Comparison of ENCODE assay signal across 17 mouse cellular contexts in genomic region chr7:28931695-28932039, GRCm38 (mm10). TPM values are rescaled to one million over a fixed set of nuclear protein-coding genes. Genes with fewer than 3 reads are reported as not detected.
DNase-seq lines count a peak whose midpoint lies in the region; ATAC-seq and TF ChIP-seq lines count a peak whose summit lies in the region.
"Had no signal": no experiment of that assay in that cellular context is flagged by ENCODE, and none has a peak within 500 bp of the region (broad histone marks: within the 10 kb centered on the region; RNA-seq: fewer than 3 reads in every experiment).

No protein-coding gene starts in this region.

- no peak for TF ChIP-seq CTCF in kidney, postnatal 0 days (IDR thresholded peaks at IDR 0.05; ENCODE audit: low read depth)
- no peak for TF ChIP-seq CTCF in embryonic fibroblast, embryonic 13.5 days (IDR thresholded peaks at IDR 0.05; ENCODE audit: borderline replicate concordance, insufficient read depth, low read length)

- no peak overlapping the region for H3K4me3 ChIP-seq in heart, embryonic 11.5 days (ENCODE audit: low read depth, low read length)
- H3K4me3 ChIP-seq in kidney, postnatal 0 days (replicated peaks; ENCODE audit: low read depth, low read length): no peak overlapping the region
- H3K4me3 ChIP-seq in embryonic fibroblast, embryonic 13.5 days (ENCODE audit: insufficient read depth, low read length): no peak overlapping the region
- H3K4me3 ChIP-seq: embryonic facial prominence, embryonic 12.5 days; forebrain, embryonic 15.5 days; liver, embryonic 13.5 days had no signal

- H3K4me2 ChIP-seq in heart, embryonic 11.5 days: no peak overlapping the region
- no peak overlapping the region for H3K4me2 ChIP-seq in kidney, postnatal 0 days (ENCODE audit: low read length)
- H3K4me2 ChIP-seq: embryonic facial prominence, embryonic 12.5 days; forebrain, embryonic 15.5 days; liver, embryonic 13.5 days; midbrain, embryonic 11.5 days had no signal

- no peak for ATAC-seq in heart, embryonic 11.5 days (replicated peaks; ENCODE audit: insufficient number of reproducible peaks, low FRiP score, low TSS enrichment)
- no peak for ATAC-seq in kidney, postnatal 0 days (replicated peaks; ENCODE audit: low FRiP score, low read depth)
- ATAC-seq in activated CD4-positive, CD25-positive, alpha-beta regulatory T cell, adult 4 months: no peak
- ATAC-seq: forebrain, embryonic 15.5 days had no signal

- TF ChIP-seq POLR2A in embryonic fibroblast, embryonic 13.5 days (IDR thresholded peaks at IDR 0.05; ENCODE audit: low read depth, low read length): no peak

- no peaks in the 10 kb centered on the region for H3K27me3 ChIP-seq in heart, embryonic 11.5 days (ENCODE audit: control insufficient read depth, insufficient read depth, low read length)
- H3K27me3 ChIP-seq in kidney, postnatal 0 days (ENCODE audit: insufficient read depth, low read length): no peaks in the 10 kb centered on the region
- H3K27me3 ChIP-seq: embryonic facial prominence, embryonic 12.5 days; forebrain, embryonic 15.5 days; liver, embryonic 13.5 days had no signal

- H3K36me3 ChIP-seq in heart, embryonic 11.5 days (ENCODE audit: control insufficient read depth, insufficient read depth, low read length): no peaks in the 10 kb centered on the region
- H3K36me3 ChIP-seq in kidney, postnatal 0 days (ENCODE audit: insufficient read depth, low read length): no peaks in the 10 kb centered on the region
- H3K36me3 ChIP-seq: forebrain, embryonic 15.5 days had no signal

- no peaks in the 10 kb centered on the region for H3K9me3 ChIP-seq in heart, embryonic 11.5 days (replicated peaks; ENCODE audit: control insufficient read depth, low read length)
- no peaks in the 10 kb centered on the region for H3K9me3 ChIP-seq in kidney, postnatal 0 days (replicated peaks; ENCODE audit: low read length)
- H3K9me3 ChIP-seq: embryonic facial prominence, embryonic 12.5 days; forebrain, embryonic 15.5 days; liver, embryonic 13.5 days had no signal

- H3K4me1 ChIP-seq in heart, embryonic 11.5 days (ENCODE audit: control insufficient read depth, insufficient read depth, low read length): peaks cover 53% of the 10 kb centered on the region
- peaks cover 37% of the 10 kb centered on the region for H3K4me1 ChIP-seq in kidney, postnatal 0 days (replicated peaks; ENCODE audit: insufficient read depth, low read length)
- peaks cover 42% of the 10 kb centered on the region for H3K4me1 ChIP-seq in embryonic fibroblast, embryonic 13.5 days (ENCODE audit: control insufficient read depth, insufficient read depth, low read length)

- 0 out of 2 replicates have a peak overlapping the region, but pooled peaks have one; percentile 46 for H3K27ac ChIP-seq in heart, embryonic 11.5 days (ENCODE audit: low read depth, low read length)
- H3K27ac ChIP-seq in kidney, postnatal 0 days: peak overlapping the region; percentile 86
- H3K27ac ChIP-seq in embryonic fibroblast, embryonic 13.5 days (ENCODE audit: insufficient read depth, low read length): peak overlapping the region; percentile 99
- H3K27ac ChIP-seq: forebrain, embryonic 15.5 days had no signal

- 66% methylated on average over 4 of the region's 4 CpGs for WGBS in heart, embryonic 11.5 days (ENCODE audit: insufficient replicate concordance)
- 64% methylated on average over 4 of the region's 4 CpGs for WGBS in kidney, postnatal 0 days

- no peak for DNase-seq in heart, postnatal 4 days
- DNase-seq in kidney, postnatal 0 days (ENCODE audit: low spot score): no peak
- DNase-seq in kidney, adult 8-10 months: no peak
- DNase-seq in lung, postnatal 4 days: peak; percentile 38 to 50
- no peak for DNase-seq in gastrocnemius, adult 18-20 months (ENCODE audit: low spot score)
- DNase-seq: B cell, adult 2 months; cerebellum, adult 9-11 months; gastrocnemius, postnatal 14 days; liver, embryonic 13.5 days; retina, postnatal 1 day; thymus, postnatal 36 days had no signal

- H3K9ac ChIP-seq in heart, embryonic 11.5 days (ENCODE audit: low read depth, low read length): no peak overlapping the region
- H3K9ac ChIP-seq in kidney, postnatal 0 days (ENCODE audit: low read depth, low read length): no peak overlapping the region
- H3K9ac ChIP-seq: embryonic facial prominence, embryonic 12.5 days; forebrain, embryonic 15.5 days; liver, embryonic 13.5 days had no signal

RNA-seq across cellular contexts. Expression of gene Actn4, which starts 30.5 kb away (rescaled TPM):
- polyA plus RNA-seq in heart, embryonic 11.5 days (2014; fragmentation: Nextera tagmentation; extraction: Ambion mirVana): 227 and 262 TPM in 2 replicates
- total RNA-seq in heart, postnatal 4 days (2021): 100 to 1,000 TPM; 224 to 231 TPM
- 255 and 280 TPM in 2 replicates for polyA plus RNA-seq in kidney, postnatal 0 days (2015; fragmentation: Nextera tagmentation; extraction: Ambion mirVana)
- 446 and 575 TPM in 2 replicates for polyA plus RNA-seq in embryonic fibroblast, embryonic 13.5 days (2011; ENCODE audit: insufficient read length, low read depth, missing spikeins)
- polyA plus RNA-seq in activated CD4-positive, CD25-positive, alpha-beta regulatory T cell, adult 4 months (2017; shearing (Covaris generic)): 100 to 1,000 TPM in 1 of 2 experiments, 10 to 100 TPM in 1; 84.6 to 128 TPM
- total RNA-seq in gastrocnemius, adult 18-20 months (2021): 10 to 100 TPM; 29.6 to 46.1 TPM

RNA-seq across cellular contexts. Expression of gene Eif3k, which starts 50.0 kb away (rescaled TPM):
- polyA plus RNA-seq in heart, embryonic 11.5 days (2014; fragmentation: Nextera tagmentation; extraction: Ambion mirVana): 278 and 286 TPM in 2 replicates
- 100 to 1,000 TPM; 205 to 208 TPM for total RNA-seq in heart, postnatal 4 days (2021)
- polyA plus RNA-seq in kidney, postnatal 0 days (2015; fragmentation: Nextera tagmentation; extraction: Ambion mirVana): 467 and 479 TPM in 2 replicates
- 328 and 347 TPM in 2 replicates for polyA plus RNA-seq in embryonic fibroblast, embryonic 13.5 days (2011; ENCODE audit: insufficient read length, low read depth, missing spikeins)
- 100 to 1,000 TPM; 603 to 630 TPM for polyA plus RNA-seq in activated CD4-positive, CD25-positive, alpha-beta regulatory T cell, adult 4 months (2017; shearing (Covaris generic))
- 100 to 1,000 TPM; 128 TPM for total RNA-seq in gastrocnemius, adult 18-20 months (2021)

RNA-seq across cellular contexts. Expression of gene Map4k1, which starts 50.2 kb away (rescaled TPM):
- 6.8 and 6.9 TPM in 2 replicates for polyA plus RNA-seq in heart, embryonic 11.5 days (2014; fragmentation: Nextera tagmentation; extraction: Ambion mirVana)
- total RNA-seq in heart, postnatal 4 days (2021): 1 to 10 TPM; 1.6 to 2.0 TPM
- 7.6 and 9.5 TPM in 2 replicates for polyA plus RNA-seq in kidney, postnatal 0 days (2015; fragmentation: Nextera tagmentation; extraction: Ambion mirVana)
- polyA plus RNA-seq in embryonic fibroblast, embryonic 13.5 days (2011; ENCODE audit: insufficient read length, low read depth, missing spikeins): 2.0 and 2.2 TPM in 2 replicates
- polyA plus RNA-seq in activated CD4-positive, CD25-positive, alpha-beta regulatory T cell, adult 4 months (2017; shearing (Covaris generic)): 100 to 1,000 TPM in 1 of 2 experiments, 10 to 100 TPM in 1; 88.8 to 120 TPM
- total RNA-seq in gastrocnemius, adult 18-20 months (2021): under 1 TPM; 0.24 to 0.59 TPM

RNA-seq across cellular contexts. Expression of gene Capn12, which starts 50.4 kb away (rescaled TPM):
- polyA plus RNA-seq in heart, embryonic 11.5 days (2014; fragmentation: Nextera tagmentation; extraction: Ambion mirVana): 0.46 and 0.70 TPM in 2 replicates
- under 1 TPM; 0.31 to 0.83 TPM for total RNA-seq in heart, postnatal 4 days (2021)
- 0.34 and 0.47 TPM in 2 replicates for polyA plus RNA-seq in kidney, postnatal 0 days (2015; fragmentation: Nextera tagmentation; extraction: Ambion mirVana)
- polyA plus RNA-seq in embryonic fibroblast, embryonic 13.5 days (2011; ENCODE audit: insufficient read length, low read depth, missing spikeins): 0.23 TPM in 1 of 2 replicates, not detected in the other
- polyA plus RNA-seq in activated CD4-positive, CD25-positive, alpha-beta regulatory T cell, adult 4 months (2017; shearing (Covaris generic)): under 1 TPM in 1 of 2 experiments, not detected in 1; 0.34 TPM
- under 1 TPM; 0.09 TPM for total RNA-seq in gastrocnemius, adult 18-20 months (2021)

Comparison
In these comparisons a context has a peak if more than half of its experiments do, and no peak if none do; other contexts are left out.
1. H3K27ac ChIP-seq: peak in every context shown above with its lines; median percentile 99 in embryonic fibroblast, embryonic 13.5 days; 86 in kidney, postnatal 0 days; 46 in heart, embryonic 11.5 days.
2. DNase-seq: peak in lung, postnatal 4 days (2 of 2); none in heart, postnatal 4 days (single experiment), kidney, postnatal 0 days (single experiment), kidney, adult 8-10 months (0 of 2) and gastrocnemius, adult 18-20 months (single experiment).